Mouse (Mus musculus): ENCODE results near the gene Pdcl3. TPM values are rescaled to one million over a fixed set of nuclear protein-coding genes. Genes with fewer than 3 reads are reported as not detected.

Pdcl3 gene
- 149 and 168 TPM in 2 replicates for polyA plus RNA-seq (2016; fragmentation: Nextera tagmentation; extraction: Ambion mirVana)

- H3K9me3 ChIP-seq (replicated peaks) = no peaks in the 10 kb centered on the region
- H3K9ac ChIP-seq = no peak within 1 kb of the TSS
- H3K36me3 ChIP-seq = no peaks in the 10 kb centered on the region
- no peak within 1 kb of the TSS for H3K27ac ChIP-seq (ENCODE audit: poor library complexity, severe bottlenecking)
- H3K4me2 ChIP-seq = no peak within 1 kb of the TSS
- H3K4me3 ChIP-seq = no peak within 1 kb of the TSS
- H3K4me1 ChIP-seq (replicated peaks) = peaks cover 14% of the 10 kb centered on the region
- no peaks in the 10 kb centered on the region for H3K27me3 ChIP-seq (replicated peaks)
- WGBS = 77% methylated on average over 3 of the region's 3 CpGs
- ATAC-seq (ENCODE audit: insufficient number of reproducible peaks, low FRiP score) = no peak
Observed at GRCm38 (mm10) chr1:38985308-38985707, at the start of gene Pdcl3. Gene Pdcl3, plus strand, starts transcription at chr1:38985608.

GRCm38 (mm10) chr1:38936780-38937179 is 48.6 kb upstream of the Pdcl3 start:
- Histone ChIP-seq H3K36me3 (no peaks in the 10 kb centered on the region), H3K4me2 (no peak overlapping the region), H3K27me3 (replicated peaks) (peaks cover 6% of the 10 kb centered on the region; the same call in 1 of the 2 replicates), H3K27ac (ENCODE audit: poor library complexity, severe bottlenecking) (no peak overlapping the region), H3K9me3 (replicated peaks) (no peaks in the 10 kb centered on the region), H3K9ac (no peak overlapping the region), H3K4me3 (no peak overlapping the region), H3K4me1 (replicated peaks) (no peaks in the 10 kb centered on the region)
- WGBS = 24% methylated on average over 6 of the region's 6 CpGs
- no peak for ATAC-seq (ENCODE audit: insufficient number of reproducible peaks, low FRiP score)

- WGBS = 65% methylated on average over 6 of the region's 6 CpGs
- Histone ChIP-seq H3K4me1 (replicated peaks) (no peaks in the 10 kb centered on the region), H3K4me2 (no peak within 1 kb of the TSS), H3K9me3 (replicated peaks) (no peaks in the 10 kb centered on the region), H3K4me3 (no peak within 1 kb of the TSS), H3K36me3 (no peaks in the 10 kb centered on the region), H3K27me3 (replicated peaks) (peaks cover 6% of the 10 kb centered on the region; the same call in 1 of the 2 replicates), H3K9ac (no peak within 1 kb of the TSS), H3K27ac (ENCODE audit: poor library complexity, severe bottlenecking) (no peak within 1 kb of the TSS)
- ATAC-seq (ENCODE audit: insufficient number of reproducible peaks, low FRiP score) = no peak
Observed at GRCm38 (mm10) chr1:38938849-38939248, 46.6 kb upstream of the Pdcl3 start, which contains the start of gene Nms. Gene Nms, plus strand, starts transcription at chr1:38939149.

GRCm38 (mm10) chr1:38939608-38940007 is 45.8 kb upstream of the Pdcl3 start:
- Histone ChIP-seq H3K4me2 (no peak overlapping the region), H3K9me3 (replicated peaks) (no peaks in the 10 kb centered on the region), H3K9ac (no peak overlapping the region), H3K27ac (ENCODE audit: poor library complexity, severe bottlenecking) (no peak overlapping the region), H3K4me3 (no peak overlapping the region), H3K4me1 (replicated peaks) (no peaks in the 10 kb centered on the region), H3K27me3 (replicated peaks) (peaks cover 6% of the 10 kb centered on the region; the same call in 1 of the 2 replicates), H3K36me3 (no peaks in the 10 kb centered on the region)
- no peak for ATAC-seq (ENCODE audit: insufficient number of reproducible peaks, low FRiP score)
- WGBS = 3% methylated on average over 5 of the region's 5 CpGs

- 84% methylated on average over 3 of the region's 3 CpGs for WGBS
- H3K4me2 ChIP-seq = no peak overlapping the region
- no peak for ATAC-seq (ENCODE audit: insufficient number of reproducible peaks, low FRiP score)
- H3K9ac ChIP-seq = no peak overlapping the region
- no peaks in the 10 kb centered on the region for H3K4me1 ChIP-seq (replicated peaks)
- H3K9me3 ChIP-seq (replicated peaks) = no peaks in the 10 kb centered on the region
- no peaks in the 10 kb centered on the region for H3K36me3 ChIP-seq
- H3K4me3 ChIP-seq = no peak overlapping the region
- H3K27ac ChIP-seq (ENCODE audit: poor library complexity, severe bottlenecking) = no peak overlapping the region
- no peaks in the 10 kb centered on the region for H3K27me3 ChIP-seq (replicated peaks)
Observed at GRCm38 (mm10) chr1:38956457-38956856, 29.0 kb upstream of the Pdcl3 start.

GRCm38 (mm10) chr1:38969116-38969515 is 16.3 kb upstream of the Pdcl3 start:
- no peak overlapping the region for H3K9ac ChIP-seq
- H3K36me3 ChIP-seq = no peaks in the 10 kb centered on the region
- no peaks in the 10 kb centered on the region for H3K4me1 ChIP-seq (replicated peaks)
- no peaks in the 10 kb centered on the region for H3K9me3 ChIP-seq (replicated peaks)
- H3K4me3 ChIP-seq = no peak overlapping the region
- no peak overlapping the region for H3K27ac ChIP-seq (ENCODE audit: poor library complexity, severe bottlenecking)
- ATAC-seq (ENCODE audit: insufficient number of reproducible peaks, low FRiP score) = no peak
- 68% methylated on average over 1 of the region's 1 CpGs for WGBS
- no peak overlapping the region for H3K4me2 ChIP-seq
- H3K27me3 ChIP-seq (replicated peaks) = no peaks in the 10 kb centered on the region; the same call in 1 of the 2 replicates

- no peaks in the 10 kb centered on the region for H3K36me3 ChIP-seq
- H3K9me3 ChIP-seq (replicated peaks) = no peaks in the 10 kb centered on the region
- no peak overlapping the region for H3K27ac ChIP-seq (ENCODE audit: poor library complexity, severe bottlenecking)
- H3K4me2 ChIP-seq = no peak overlapping the region
- H3K27me3 ChIP-seq (replicated peaks) = no peaks in the 10 kb centered on the region; the same call in 1 of the 2 replicates
- H3K4me3 ChIP-seq = no peak overlapping the region
- WGBS = 78% methylated on average over 3 of the region's 3 CpGs
- no peak for ATAC-seq (ENCODE audit: insufficient number of reproducible peaks, low FRiP score)
- H3K9ac ChIP-seq = no peak overlapping the region
- no peaks in the 10 kb centered on the region for H3K4me1 ChIP-seq (replicated peaks)
Observed at GRCm38 (mm10) chr1:38971712-38972111, 13.7 kb upstream of the Pdcl3 start.

- no peak overlapping the region for H3K9ac ChIP-seq
- WGBS = 76% methylated on average over 9 of the region's 9 CpGs
- no peak for ATAC-seq (ENCODE audit: insufficient number of reproducible peaks, low FRiP score)
- no peak overlapping the region for H3K4me2 ChIP-seq
- H3K4me1 ChIP-seq (replicated peaks) = no peaks in the 10 kb centered on the region
- no peaks in the 10 kb centered on the region for H3K36me3 ChIP-seq
- no peak overlapping the region for H3K27ac ChIP-seq (ENCODE audit: poor library complexity, severe bottlenecking)
- H3K27me3 ChIP-seq (replicated peaks) = no peaks in the 10 kb centered on the region
- no peak overlapping the region for H3K4me3 ChIP-seq
- H3K9me3 ChIP-seq (replicated peaks) = no peaks in the 10 kb centered on the region
Observed at GRCm38 (mm10) chr1:38972986-38973592, 12.3 kb upstream of the Pdcl3 start.

- no peak for ATAC-seq (ENCODE audit: insufficient number of reproducible peaks, low FRiP score)
- no peak overlapping the region for H3K4me3 ChIP-seq
- H3K9me3 ChIP-seq (replicated peaks) = no peaks in the 10 kb centered on the region
- no peak overlapping the region for H3K27ac ChIP-seq (ENCODE audit: poor library complexity, severe bottlenecking)
- no peaks in the 10 kb centered on the region for H3K36me3 ChIP-seq
- H3K9ac ChIP-seq = no peak overlapping the region
- no peak overlapping the region for H3K4me2 ChIP-seq
- H3K27me3 ChIP-seq (replicated peaks) = 0 out of 2 replicates have a peak, but pooled peaks cover 3% of the 10 kb centered on the region
- 46% methylated on average over 7 of the region's 7 CpGs for WGBS
- no peaks in the 10 kb centered on the region for H3K4me1 ChIP-seq (replicated peaks)
Observed at GRCm38 (mm10) chr1:38979953-38980352, 5.5 kb upstream of the Pdcl3 start.

- Histone ChIP-seq H3K36me3 (no peaks in the 10 kb centered on the region), H3K4me3 (no peak overlapping the region), H3K27me3 (replicated peaks) (0 out of 2 replicates have a peak, but pooled peaks cover 2% of the 10 kb centered on the region), H3K4me2 (no peak overlapping the region), H3K9me3 (replicated peaks) (no peaks in the 10 kb centered on the region), H3K9ac (no peak overlapping the region), H3K4me1 (replicated peaks) (peaks cover 9% of the 10 kb centered on the region), H3K27ac (ENCODE audit: poor library complexity, severe bottlenecking) (no peak overlapping the region)
- WGBS = 18% methylated on average over 2 of the region's 2 CpGs
- ATAC-seq (ENCODE audit: insufficient number of reproducible peaks, low FRiP score) = no peak
Observed at GRCm38 (mm10) chr1:38983870-38984269, 1.5 kb upstream of the Pdcl3 start.

GRCm38 (mm10) chr1:38987080-38987864 is 1.9 kb downstream of the Pdcl3 start:
- peaks cover 16% of the 10 kb centered on the region for H3K4me1 ChIP-seq (replicated peaks)
- H3K4me2 ChIP-seq = peak overlapping the region; percentile 92
- peak; percentile 98 for ATAC-seq (ENCODE audit: insufficient number of reproducible peaks, low FRiP score)
- H3K9me3 ChIP-seq (replicated peaks) = no peaks in the 10 kb centered on the region
- no peaks in the 10 kb centered on the region for H3K27me3 ChIP-seq (replicated peaks)
- peaks cover 13% of the 10 kb centered on the region for H3K36me3 ChIP-seq
- H3K9ac ChIP-seq = peak overlapping the region; percentile 84
- 6% methylated on average over 38 of the region's 38 CpGs for WGBS
- H3K27ac ChIP-seq (ENCODE audit: poor library complexity, severe bottlenecking) = peak overlapping the region; percentile 93
- H3K4me3 ChIP-seq = peak overlapping the region; percentile 79
